Mouse (Mus musculus) stomach, postnatal 0 days (tissue): ENCODE results near the gene Ralgapa1.
A peak's percentile ranks its signal among the peaks of the same experiment; 100 is the strongest.

ENCODE experiments used
- CTCF ChIP-seq: IDR thresholded peaks from 2 replicates; pipeline ENCODE4 v1.5.1; 2016; ENCODE audit warnings: antibody characterized with exemption, low read depth, mild to moderate bottlenecking, moderate library complexity
- EP300 ChIP-seq: optimal IDR thresholded peaks from 2 replicates; pipeline ENCODE3; 2016; ENCODE audit warnings: antibody characterized with exemption

DNA sequence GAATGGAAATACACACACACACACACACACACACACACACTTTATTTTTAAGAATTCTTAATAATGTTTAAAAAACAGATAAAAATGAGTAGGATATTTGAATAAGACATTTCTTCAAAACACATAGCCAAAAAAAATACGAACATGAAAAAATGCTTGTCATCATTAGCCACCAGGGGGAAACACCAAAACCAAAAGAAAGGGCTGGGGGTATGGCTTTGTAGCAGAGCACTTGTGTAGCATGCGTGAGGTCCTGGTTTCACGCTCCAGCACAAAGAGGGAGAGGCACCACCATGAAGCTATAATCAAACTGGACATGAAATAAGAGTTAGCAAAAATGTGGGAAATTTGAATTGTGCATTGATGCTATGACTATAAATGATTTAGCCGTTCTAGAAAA, 19.8 kb downstream of the Ralgapa1 start:
- peak; percentile 14; the same call in 1 of the 2 replicates for TF ChIP-seq CTCF
- TF ChIP-seq EP300: no peak
